Mouse (Mus musculus): ENCODE results near the gene Sbk1.

DNA sequence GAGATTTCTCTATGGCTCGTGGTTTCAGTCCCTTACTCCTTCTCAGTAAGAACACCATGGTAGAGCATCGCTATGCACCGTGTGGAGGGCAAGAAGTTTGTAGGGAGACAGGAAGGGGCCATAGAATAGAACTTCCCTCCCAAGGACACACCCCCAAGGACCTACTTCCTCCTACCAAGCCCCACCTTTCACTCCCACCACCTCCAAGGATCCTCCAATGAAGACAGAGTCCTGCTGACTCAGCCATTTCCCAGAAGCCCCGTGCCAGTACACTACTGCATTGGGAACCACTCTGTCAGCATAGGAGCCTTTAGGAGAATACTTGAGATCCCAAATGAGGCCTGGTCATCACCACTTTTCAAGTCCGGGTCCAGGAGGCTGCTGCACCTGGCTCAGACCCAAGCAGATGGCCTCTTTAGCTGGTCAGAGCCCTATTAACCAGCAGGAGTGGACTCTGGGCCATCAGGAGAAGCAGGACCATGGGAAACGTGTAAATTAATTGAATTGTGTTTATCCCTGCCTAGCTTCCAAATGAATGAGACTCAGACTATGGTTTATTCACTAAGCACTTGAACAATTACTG, 28.2 kb upstream of the Sbk1 start:
- no peak for TF ChIP-seq POLR2A (IDR thresholded peaks at IDR 0.05; ENCODE audit: borderline replicate concordance, insufficient read depth, low read length)
- no peak for TF ChIP-seq CTCF (IDR thresholded peaks at IDR 0.05; ENCODE audit: borderline replicate concordance, insufficient read depth, low read depth, low read length)

Data from cerebellum, adult 2 months (tissue).